Mouse (Mus musculus) neutrophil, adult 5-6 weeks (primary cell): ENCODE measurements around the gene Ogt. TPM values are rescaled to one million over a fixed set of nuclear protein-coding genes. Genes with fewer than 3 reads are reported as not detected.

Source experiments
- ATAC-seq: fragments of 151-379, 151-347 bp; 2 replicates; pipeline ENCODE4 v1.8.0; 2017; ENCODE audit warnings: mild to moderate bottlenecking, moderate TSS enrichment; ENCODE audit not compliant: insufficient number of reproducible peaks, poor library complexity, low FRiP score, severe bottlenecking; ENCODE audit errors: extremely low read depth
- total RNA-seq: library from RNA; stranded (forward); fragments of 200-1000 nt; gene quantifications from 2 replicates; pipeline ENCODE4 v1.2.3, GENCODE M21; 2017

The Ogt gene
- total RNA-seq, 1 experiment from 2014 or later = 336 TPM

GRCm38 (mm10) chrX:101733288-101733687 lies 93.4 kb downstream of the Ogt start:
- ATAC-seq = no peak

DNA sequence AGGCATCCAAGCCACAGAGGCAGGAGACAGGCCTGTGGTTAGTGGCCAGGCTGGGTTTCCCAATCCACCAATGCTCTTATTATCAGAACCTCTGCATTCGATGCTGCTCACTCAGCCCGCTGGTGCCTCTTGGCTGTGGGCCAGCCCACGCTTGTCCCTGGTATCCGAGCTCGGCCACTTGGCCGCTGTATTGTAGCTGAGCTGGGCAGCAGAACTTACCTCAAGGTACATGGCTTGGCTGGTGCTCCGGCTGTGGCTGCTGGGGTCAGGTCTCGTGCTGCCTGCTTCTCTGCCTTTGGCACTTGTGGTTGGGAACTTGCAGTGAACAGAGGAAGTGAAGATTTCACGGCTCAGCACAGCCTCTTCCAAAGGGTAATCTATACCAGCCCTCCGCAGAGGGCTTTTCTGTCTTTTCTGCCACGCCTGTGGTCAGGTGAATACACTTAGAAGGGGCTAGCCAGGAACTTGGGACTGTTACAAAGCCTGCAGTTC lies 94.0 kb downstream of the Ogt start, which contains the start of gene Cxcr3:
Gene Cxcr3 (minus strand): TSS at position 442 of the 492 bp plus-strand sequence.
- peak; percentile 51 for ATAC-seq

Other genes starting within 250 kb of the Ogt start
- 24.4 and 26.3 TPM in 2 replicates for gene Zmym3, start 219.2 kb upstream of the Ogt start, total RNA-seq
- gene Nono, start 210.7 kb upstream of the Ogt start, total RNA-seq = 305 and 325 TPM in 2 replicates
- 3.3 and 8.8 TPM in 2 replicates for gene Itgb1bp2, start 191.0 kb upstream of the Ogt start, total RNA-seq
- gene Taf1, start 107.3 kb upstream of the Ogt start, total RNA-seq = 70.5 and 76.2 TPM in 2 replicates
- gene Cxcr3, start 94.2 kb downstream of the Ogt start, total RNA-seq = 2.8 and 2.9 TPM in 2 replicates
- gene Gm4779, start 154.4 kb downstream of the Ogt start, total RNA-seq = not detected in 2 replicates
- gene 8030474K03Rik, start 154.6 kb downstream of the Ogt start, total RNA-seq = not detected in 2 replicates
- gene Nhsl2, start 209.3 kb downstream of the Ogt start, total RNA-seq = 16.6 and 19.9 TPM in 2 replicates